Mouse (Mus musculus): Measurements from ENCODE around the gene Rgs6. TPM values are rescaled to one million over a fixed set of nuclear protein-coding genes. Genes with fewer than 3 reads are reported as not detected.

Rgs6 gene
- polyA plus RNA-seq, 1 experiment from 2014 or later: 1.5 TPM

DNA sequence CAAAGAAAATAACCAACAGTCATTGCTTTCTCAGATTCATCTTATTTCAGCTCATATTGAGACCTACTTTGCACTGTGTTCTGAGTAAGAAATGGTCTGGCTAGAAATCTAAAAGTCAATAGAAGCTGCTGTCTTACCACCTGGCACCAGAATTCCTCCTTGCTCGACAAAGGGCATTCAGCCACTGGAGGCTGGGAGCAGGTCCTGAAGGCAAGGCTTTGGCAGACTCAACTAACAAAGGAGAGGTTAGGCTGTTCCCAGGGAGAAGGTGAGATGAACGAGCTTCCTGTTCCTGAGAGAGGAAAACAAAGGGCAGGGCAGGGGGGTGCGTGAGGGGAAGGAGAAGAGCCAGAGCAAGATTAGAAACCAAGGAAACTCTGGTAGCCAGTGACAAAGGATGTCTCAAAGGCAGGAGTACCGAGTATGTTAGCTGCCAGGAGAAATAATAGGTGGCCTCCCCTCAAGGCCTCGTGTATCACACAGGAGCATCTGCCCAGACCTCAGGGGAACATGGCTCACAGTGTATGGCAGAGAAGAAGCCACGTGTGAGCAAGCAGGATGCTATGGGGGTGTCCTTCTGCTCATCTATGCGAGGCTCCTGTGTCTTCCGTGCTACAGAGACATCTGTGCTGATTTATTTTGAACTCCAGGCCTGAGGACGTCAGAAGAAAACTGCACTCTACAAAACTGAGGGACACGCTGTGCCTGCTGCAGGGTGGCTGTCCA lies 510.7 kb downstream of the Rgs6 start:
- Histone ChIP-seq H3K4me1 (replicated peaks; ENCODE audit: control insufficient read depth, insufficient read depth) (no peaks in the 10 kb centered on the region), H3K9ac (ENCODE audit: low read length) (no peak overlapping the region), H3K9me3 (ENCODE audit: control insufficient read depth, low read length) (no peaks in the 10 kb centered on the region), H3K4me3 (ENCODE audit: low read depth, low read length) (no peak overlapping the region), H3K4me2 (replicated peaks; ENCODE audit: low read depth) (no peak overlapping the region), H3K27ac (replicated peaks) (no peak overlapping the region), H3K27me3 (ENCODE audit: control insufficient read depth, insufficient read depth, low read length) (no peaks in the 10 kb centered on the region), H3K36me3 (ENCODE audit: control insufficient read depth, insufficient read depth, low read length) (no peaks in the 10 kb centered on the region)
- TF ChIP-seq EP300 (optimal IDR thresholded peaks at IDR 0.05) (no peak), CTCF (IDR thresholded peaks at IDR 0.05; ENCODE audit: low read depth) (no peak)
- WGBS: 48% methylated on average over 10 of the region's 10 CpGs
- no peak for ATAC-seq (ENCODE audit: low FRiP score, low TSS enrichment)
- DNase-seq (ENCODE audit: low spot score): no peak

GRCm38 (mm10) chr12:83099920-83100319 lies 511.8 kb downstream of the Rgs6 start:
- no peak overlapping the region for H3K4me3 ChIP-seq (ENCODE audit: low read depth, low read length)
- no peaks in the 10 kb centered on the region for H3K4me1 ChIP-seq (replicated peaks; ENCODE audit: control insufficient read depth, insufficient read depth)
- ATAC-seq (ENCODE audit: low FRiP score, low TSS enrichment) (no peak), DNase-seq (ENCODE audit: low spot score) (no peak)
- H3K9me3 ChIP-seq (ENCODE audit: control insufficient read depth, low read length): no peaks in the 10 kb centered on the region
- no peak overlapping the region for H3K27ac ChIP-seq (replicated peaks)
- TF ChIP-seq EP300 (optimal IDR thresholded peaks at IDR 0.05) (no peak), CTCF (IDR thresholded peaks at IDR 0.05; ENCODE audit: low read depth) (peak; percentile 46)
- H3K27me3 ChIP-seq (ENCODE audit: control insufficient read depth, insufficient read depth, low read length): no peaks in the 10 kb centered on the region
- H3K4me2 ChIP-seq (replicated peaks; ENCODE audit: low read depth): no peak overlapping the region
- WGBS: 94% methylated on average over 2 of the region's 2 CpGs
- H3K36me3 ChIP-seq (ENCODE audit: control insufficient read depth, insufficient read depth, low read length): no peaks in the 10 kb centered on the region
- no peak overlapping the region for H3K9ac ChIP-seq (ENCODE audit: low read length)

DNA sequence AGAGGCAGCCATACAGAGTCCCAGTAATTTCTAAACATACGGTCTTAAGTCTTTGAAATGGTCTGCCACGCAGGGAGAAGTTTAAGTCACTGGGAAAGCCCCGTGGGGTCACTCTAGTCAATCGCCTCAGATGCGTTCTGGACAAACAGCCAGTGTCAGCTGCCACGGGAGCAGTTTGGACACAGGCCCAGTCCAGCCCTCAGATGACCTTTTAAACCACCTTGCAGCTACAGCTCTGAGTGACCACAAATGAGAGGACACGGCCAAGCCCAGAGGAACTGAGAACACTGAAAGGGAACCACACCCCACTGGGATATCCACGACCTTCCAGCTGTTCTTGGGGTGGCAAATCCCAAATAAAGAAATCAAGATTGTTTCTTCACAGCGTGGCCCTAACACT lies 512.3 kb downstream of the Rgs6 start:
- TF ChIP-seq CTCF (IDR thresholded peaks at IDR 0.05; ENCODE audit: low read depth) (no peak), EP300 (optimal IDR thresholded peaks at IDR 0.05) (no peak)
- H3K27ac ChIP-seq (replicated peaks): no peak overlapping the region
- H3K4me2 ChIP-seq (replicated peaks; ENCODE audit: low read depth): no peak overlapping the region
- H3K4me1 ChIP-seq (replicated peaks; ENCODE audit: control insufficient read depth, insufficient read depth): no peaks in the 10 kb centered on the region
- DNase-seq (ENCODE audit: low spot score) (no peak), ATAC-seq (ENCODE audit: low FRiP score, low TSS enrichment) (peak; percentile 26; the same call in 1 of the 2 replicates)
- no peaks in the 10 kb centered on the region for H3K27me3 ChIP-seq (ENCODE audit: control insufficient read depth, insufficient read depth, low read length)
- H3K36me3 ChIP-seq (ENCODE audit: control insufficient read depth, insufficient read depth, low read length): no peaks in the 10 kb centered on the region
- no peak overlapping the region for H3K9ac ChIP-seq (ENCODE audit: low read length)
- WGBS: 49% methylated on average over 9 of the region's 9 CpGs
- H3K9me3 ChIP-seq (ENCODE audit: control insufficient read depth, low read length): no peaks in the 10 kb centered on the region
- no peak overlapping the region for H3K4me3 ChIP-seq (ENCODE audit: low read depth, low read length)

DNA sequence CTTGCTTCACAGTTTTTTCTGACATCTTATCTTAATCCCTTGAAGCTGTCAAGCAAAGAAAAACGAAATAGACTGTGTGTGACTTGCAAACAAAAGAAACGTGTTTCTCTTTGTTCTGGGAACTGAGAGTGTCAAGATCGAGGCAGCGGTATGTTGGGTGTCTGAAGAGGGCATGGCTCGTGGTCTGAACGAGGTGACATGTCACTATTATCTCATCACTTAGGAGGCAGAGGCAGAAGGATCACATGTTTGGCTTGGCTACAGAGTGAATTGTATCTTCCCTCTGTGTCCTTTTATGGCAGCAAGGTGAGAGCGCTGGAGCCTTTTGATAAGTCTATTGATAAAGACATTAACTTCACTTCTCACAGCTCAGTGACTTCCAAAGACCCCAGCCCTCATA lies 512.8 kb downstream of the Rgs6 start:
- H3K4me3 ChIP-seq (ENCODE audit: low read depth, low read length): no peak overlapping the region
- no peak for DNase-seq (ENCODE audit: low spot score)
- no peaks in the 10 kb centered on the region for H3K27me3 ChIP-seq (ENCODE audit: control insufficient read depth, insufficient read depth, low read length)
- H3K9me3 ChIP-seq (ENCODE audit: control insufficient read depth, low read length): no peaks in the 10 kb centered on the region
- H3K9ac ChIP-seq (ENCODE audit: low read length): no peak overlapping the region
- H3K36me3 ChIP-seq (ENCODE audit: control insufficient read depth, insufficient read depth, low read length): no peaks in the 10 kb centered on the region
- H3K4me2 ChIP-seq (replicated peaks; ENCODE audit: low read depth): no peak overlapping the region
- no peaks in the 10 kb centered on the region for H3K4me1 ChIP-seq (replicated peaks; ENCODE audit: control insufficient read depth, insufficient read depth)
- TF ChIP-seq CTCF (IDR thresholded peaks at IDR 0.05; ENCODE audit: low read depth) (no peak), EP300 (optimal IDR thresholded peaks at IDR 0.05) (no peak)
- ATAC-seq (ENCODE audit: low FRiP score, low TSS enrichment): no peak
- 55% methylated on average over 7 of the region's 7 CpGs for WGBS
- no peak overlapping the region for H3K27ac ChIP-seq (replicated peaks)

DNA sequence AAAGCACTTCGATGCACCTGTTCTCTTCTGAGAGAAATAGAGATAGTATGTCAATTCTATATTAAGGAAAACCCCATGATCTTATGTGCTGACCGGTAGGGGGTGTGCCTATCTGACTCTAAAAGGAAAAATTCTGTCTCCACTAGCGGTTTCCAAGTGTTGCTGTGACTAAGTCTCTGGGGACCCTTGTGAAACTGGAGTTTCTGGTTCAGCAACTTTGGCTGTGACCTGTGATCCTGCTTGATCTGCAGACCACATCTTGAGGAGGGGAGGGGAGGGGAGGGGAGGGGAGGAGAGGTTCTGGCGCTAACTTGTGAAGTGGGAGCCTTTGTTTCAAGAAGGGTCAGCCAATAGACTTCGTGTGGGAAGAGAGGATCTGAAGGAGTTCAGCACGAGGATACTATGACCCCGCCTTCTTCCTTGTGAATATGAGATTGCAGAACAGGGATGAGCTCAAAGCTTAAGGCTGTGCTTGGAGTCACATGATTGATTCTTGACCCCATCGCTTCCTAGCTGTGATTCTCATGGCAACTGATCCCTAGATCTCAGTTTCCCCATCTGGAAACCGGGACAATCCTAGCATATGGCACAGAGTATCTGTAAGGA lies 517.5 kb downstream of the Rgs6 start:
- no peaks in the 10 kb centered on the region for H3K4me1 ChIP-seq (replicated peaks; ENCODE audit: control insufficient read depth, insufficient read depth)
- no peak overlapping the region for H3K9ac ChIP-seq (ENCODE audit: low read length)
- no peaks in the 10 kb centered on the region for H3K36me3 ChIP-seq (ENCODE audit: control insufficient read depth, insufficient read depth, low read length)
- no peak overlapping the region for H3K4me3 ChIP-seq (ENCODE audit: low read depth, low read length)
- no peak overlapping the region for H3K27ac ChIP-seq (replicated peaks)
- DNase-seq (ENCODE audit: low spot score): peak; percentile 25
- TF ChIP-seq EP300 (optimal IDR thresholded peaks at IDR 0.05) (no peak), CTCF (IDR thresholded peaks at IDR 0.05; ENCODE audit: low read depth) (peak; percentile 30; the same call in 1 of the 2 replicates)
- H3K27me3 ChIP-seq (ENCODE audit: control insufficient read depth, insufficient read depth, low read length): no peaks in the 10 kb centered on the region
- ATAC-seq (ENCODE audit: low FRiP score, low TSS enrichment): peak; percentile 47; the same call in 1 of the 2 replicates
- no peak overlapping the region for H3K4me2 ChIP-seq (replicated peaks; ENCODE audit: low read depth)
- 36% methylated on average over 9 of the region's 9 CpGs for WGBS
- H3K9me3 ChIP-seq (ENCODE audit: control insufficient read depth, low read length): no peaks in the 10 kb centered on the region

DNA sequence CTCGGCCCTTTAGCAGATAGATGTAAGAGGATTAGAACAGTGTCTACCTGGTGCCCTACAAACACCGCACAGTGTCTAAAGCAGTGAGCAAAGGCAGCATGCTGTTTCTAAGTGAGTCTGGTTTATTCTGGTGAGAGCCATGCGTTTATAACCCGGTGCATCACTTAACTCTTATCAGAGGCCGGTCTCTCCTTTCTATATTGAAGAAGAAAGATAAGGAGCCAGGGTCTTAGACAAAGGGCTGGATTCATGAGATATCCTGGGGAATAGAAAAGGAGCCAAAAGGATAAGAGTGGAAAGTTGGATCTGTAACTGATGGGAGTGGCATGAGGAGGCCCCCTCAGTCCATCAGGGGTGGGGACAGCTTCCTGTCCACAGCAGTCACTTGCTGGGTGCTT lies 518.0 kb downstream of the Rgs6 start:
- H3K27ac ChIP-seq (replicated peaks): no peak overlapping the region
- no peak overlapping the region for H3K9ac ChIP-seq (ENCODE audit: low read length)
- ATAC-seq (ENCODE audit: low FRiP score, low TSS enrichment) (no peak), DNase-seq (ENCODE audit: low spot score) (no peak)
- H3K36me3 ChIP-seq (ENCODE audit: control insufficient read depth, insufficient read depth, low read length): no peaks in the 10 kb centered on the region
- no peaks in the 10 kb centered on the region for H3K9me3 ChIP-seq (ENCODE audit: control insufficient read depth, low read length)
- no peaks in the 10 kb centered on the region for H3K4me1 ChIP-seq (replicated peaks; ENCODE audit: control insufficient read depth, insufficient read depth)
- WGBS: 55% methylated on average over 5 of the region's 5 CpGs
- H3K4me3 ChIP-seq (ENCODE audit: low read depth, low read length): no peak overlapping the region
- no peak overlapping the region for H3K4me2 ChIP-seq (replicated peaks; ENCODE audit: low read depth)
- TF ChIP-seq CTCF (IDR thresholded peaks at IDR 0.05; ENCODE audit: low read depth) (no peak), EP300 (optimal IDR thresholded peaks at IDR 0.05) (no peak)
- no peaks in the 10 kb centered on the region for H3K27me3 ChIP-seq (ENCODE audit: control insufficient read depth, insufficient read depth, low read length)

Measured in stomach, postnatal 0 days (tissue).